Mouse (Mus musculus): ENCODE data around the gene Dkk3. TPM values are rescaled to one million over a fixed set of nuclear protein-coding genes. Genes with fewer than 3 reads are reported as not detected.

Gene Dkk3
- total RNA-seq, 4 experiments from 2014 or later: 34.3 to 54.4 (median 46.8) TPM

GRCm38 (mm10) chr7:112082636-112083035, 76.2 kb downstream of the Dkk3 start:
- DNase-seq (ENCODE audit: low spot score): no peak

GRCm38 (mm10) chr7:112074868-112075267, 84.0 kb downstream of the Dkk3 start:
- no peak for DNase-seq (ENCODE audit: low spot score)

Other genes with a start within 250 kb of the Dkk3 start
- 10 to 100 TPM; 82.4 to 97.0 (median 88.2) TPM for gene Usp47, start 135.6 kb downstream of the Dkk3 start, total RNA-seq (2022)
- 100 to 1,000 TPM in 1 of 4 experiments, 10 to 100 TPM in 3; 82.0 to 100 (median 95.6) TPM for gene Mical2, start 66.8 kb upstream of the Dkk3 start, total RNA-seq (2022)